Mouse (Mus musculus) cerebellum, adult 2 months (tissue): ENCODE measurements around the gene Rmi2. TPM values are rescaled to one million over a fixed set of nuclear protein-coding genes. Genes with fewer than 3 reads are reported as not detected.

Experiments used
- DNase-seq, 2 experiments: peaks; one replicate each; pipeline ENCODE4 v3.0.0; 2021
- H3K27ac ChIP-seq: fragments of 200-500 bp; 2 replicates; pipeline ENCODE4 v1.5.1; 2012; ENCODE audit warnings: low read length, control low read depth, inconsistent platforms; ENCODE audit not compliant: insufficient read depth
- H3K27me3 ChIP-seq: fragments of 200-500 bp; 2 replicates; pipeline ENCODE4 v1.6.1; 2012; ENCODE audit warnings: inconsistent platforms, mild to moderate bottlenecking, low read length, moderate library complexity; ENCODE audit not compliant: control insufficient read depth, insufficient read depth
- H3K4me1 ChIP-seq: fragments of 200-500 bp; 2 replicates; pipeline ENCODE4 v1.6.1; 2011; ENCODE audit warnings: low read length; ENCODE audit not compliant: control insufficient read depth, insufficient read depth
- H3K4me3 ChIP-seq: fragments of 200-500 bp; replicated peaks from 2 replicates; pipeline ENCODE3; 2011; ENCODE audit warnings: mild to moderate bottlenecking, low read depth, low read length, control low read depth; ENCODE audit not compliant: insufficient read depth
- CTCF ChIP-seq: fragments of 200-500 bp; IDR thresholded peaks from 2 replicates; pipeline ENCODE4 v1.5.1; 2011; ENCODE audit warnings: low read depth, mild to moderate bottlenecking, control low read depth, low read length, moderate library complexity, borderline replicate concordance; ENCODE audit not compliant: insufficient read depth
- POLR2A ChIP-seq: fragments of 200-500 bp; IDR thresholded peaks from 2 replicates; pipeline ENCODE4 v1.6.1; 2011; ENCODE audit warnings: low read length, control low read depth, borderline replicate concordance; ENCODE audit not compliant: insufficient read depth
- WGBS: fragments of 180-500 bp; shearing (Covaris S2); methylation state at CpG from one replicate; pipeline ENCODE4 v1.1.7; 2018; 5-methylcytosine and 5-hydroxymethylcytosine counted together
- polyA plus RNA-seq: library from polyadenylated mRNA; depleted of rRNA; stranded (reverse); fragments of >200 nt; gene quantifications from 2 replicates; pipeline ENCODE4 v1.2.3, GENCODE M21; 2012

Rmi2 gene
- polyA plus RNA-seq, 1 experiment: 0.52 TPM

GRCm38 (mm10) chr16:10861408-10861807 lies 26.5 kb downstream of the Rmi2 start:
- peaks cover 38% of the 10 kb centered on the region for H3K4me1 ChIP-seq
- no peak overlapping the region for H3K27ac ChIP-seq
- DNase-seq: peak; percentile 39 to 59
- WGBS: 38% methylated on average over 3 of the region's 3 CpGs
- no peak overlapping the region for H3K4me3 ChIP-seq
- no peaks in the 10 kb centered on the region for H3K27me3 ChIP-seq
- TF ChIP-seq CTCF (no peak), POLR2A (no peak)

DNA sequence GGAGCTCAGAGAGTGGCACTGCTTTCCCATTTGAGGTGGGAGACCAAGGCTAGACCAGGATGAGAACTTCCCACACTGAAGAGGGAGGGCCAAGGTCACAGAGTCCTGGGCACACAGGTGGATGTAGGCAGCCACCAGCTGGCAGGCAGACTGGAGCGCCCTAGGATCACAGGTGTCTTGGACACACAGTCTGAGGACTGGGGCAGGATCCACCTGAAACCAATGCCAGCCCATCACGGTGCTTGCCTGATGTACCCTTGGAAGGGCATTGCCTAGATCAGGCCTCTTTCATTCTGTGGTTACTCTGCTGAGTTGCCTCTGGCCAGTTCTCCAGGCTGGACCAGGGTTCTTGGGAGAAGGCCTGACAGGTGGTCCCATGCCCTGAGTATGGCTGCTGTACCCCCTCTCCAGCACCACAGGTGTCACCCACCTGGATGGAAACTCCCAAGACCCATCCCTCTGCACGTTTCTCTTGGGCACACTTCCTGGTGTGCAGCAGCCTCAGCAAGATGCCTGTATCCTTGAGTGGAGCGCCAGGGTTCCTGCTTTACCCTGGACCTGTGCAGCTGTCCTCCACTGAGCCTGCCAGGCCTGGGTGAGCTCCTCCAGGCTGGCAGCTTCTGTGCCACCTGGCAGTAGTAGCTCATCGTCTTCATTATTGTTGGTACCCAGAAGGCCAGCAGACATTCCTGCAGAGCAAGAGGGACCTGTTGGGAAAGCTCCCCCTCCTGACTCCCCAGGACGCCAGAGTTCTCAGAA lies 30.2 kb downstream of the Rmi2 start:
- TF ChIP-seq POLR2A: no peak
- no peak for TF ChIP-seq CTCF
- peak; percentile 74 to 83 for DNase-seq
- WGBS: 23% methylated on average over 6 of the region's 6 CpGs
- Histone ChIP-seq H3K4me3 (no peak overlapping the region), H3K27ac (peak overlapping the region; percentile 14), H3K4me1 (peaks cover 40% of the 10 kb centered on the region), H3K27me3 (no peaks in the 10 kb centered on the region)

DNA sequence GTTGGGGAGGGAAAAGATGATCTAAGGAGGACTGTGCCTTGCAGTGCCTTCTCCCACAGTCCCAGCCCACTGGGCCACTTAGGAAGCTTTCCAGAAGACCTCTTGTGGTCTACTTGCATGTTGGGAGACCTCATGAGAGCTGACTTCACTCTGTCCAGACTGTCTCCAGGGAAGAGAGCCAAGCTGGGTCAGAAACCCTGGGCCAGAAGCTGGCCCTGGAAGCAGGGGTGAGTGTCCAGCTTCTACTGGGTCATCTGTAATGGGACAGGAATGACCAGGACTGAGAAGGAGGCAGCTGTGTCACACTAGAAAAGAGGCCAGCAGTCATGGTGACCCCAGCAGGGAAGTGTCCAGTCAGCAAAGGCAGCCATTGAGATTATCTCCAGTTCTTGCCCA lies 30.7 kb downstream of the Rmi2 start:
- DNase-seq: no peak
- Histone ChIP-seq H3K27me3 (no peaks in the 10 kb centered on the region), H3K27ac (no peak overlapping the region), H3K4me3 (no peak overlapping the region), H3K4me1 (peaks cover 39% of the 10 kb centered on the region)
- no peak for TF ChIP-seq POLR2A
- TF ChIP-seq CTCF: no peak

GRCm38 (mm10) chr16:10866841-10867240 lies 32.0 kb downstream of the Rmi2 start:
- TF ChIP-seq POLR2A: no peak
- no peak for TF ChIP-seq CTCF
- H3K27me3 ChIP-seq: no peaks in the 10 kb centered on the region
- DNase-seq: no peak
- WGBS: 94% methylated on average over 8 of the region's 8 CpGs
- no peak overlapping the region for H3K27ac ChIP-seq
- H3K4me3 ChIP-seq: no peak overlapping the region
- H3K4me1 ChIP-seq: peaks cover 27% of the 10 kb centered on the region

GRCm38 (mm10) chr16:10867501-10867900 lies 32.6 kb downstream of the Rmi2 start:
- no peak for DNase-seq
- 89% methylated on average over 2 of the region's 2 CpGs for WGBS
- H3K27ac ChIP-seq: no peak overlapping the region
- H3K4me3 ChIP-seq: no peak overlapping the region
- H3K4me1 ChIP-seq: peaks cover 27% of the 10 kb centered on the region
- no peak for TF ChIP-seq CTCF
- H3K27me3 ChIP-seq: no peaks in the 10 kb centered on the region

DNA sequence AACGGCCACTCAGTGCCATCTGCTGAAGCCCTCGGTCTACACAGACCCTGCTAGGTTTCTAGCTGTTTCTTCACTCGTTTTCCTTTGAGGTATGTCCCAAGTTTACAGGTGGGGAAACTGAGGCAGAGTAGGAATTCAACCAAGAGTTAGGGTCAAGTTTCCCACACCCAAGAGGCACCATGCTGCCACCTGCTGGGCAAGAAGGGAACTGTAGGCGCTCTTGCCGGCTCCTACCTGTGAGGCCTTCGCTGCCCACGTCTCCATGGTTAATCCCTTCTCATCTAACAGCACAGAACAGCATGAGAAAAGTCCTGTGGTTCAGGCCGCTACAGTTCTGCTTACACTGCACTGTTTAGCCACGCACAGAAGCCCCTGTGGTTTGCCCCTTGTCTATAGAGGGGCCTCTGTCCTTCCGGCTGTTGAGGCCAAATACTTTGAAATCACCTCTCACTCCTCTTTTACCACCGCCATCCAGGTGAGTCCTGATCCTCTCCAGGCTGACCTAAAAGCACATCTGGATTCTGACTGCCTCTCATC lies 33.1 kb downstream of the Rmi2 start:
- Histone ChIP-seq H3K27me3 (no peaks in the 10 kb centered on the region), H3K4me3 (no peak overlapping the region), H3K27ac (no peak overlapping the region), H3K4me1 (peaks cover 22% of the 10 kb centered on the region)
- TF ChIP-seq POLR2A: no peak
- peak; percentile 95 for TF ChIP-seq CTCF
- 41% methylated on average over 11 of the region's 11 CpGs for WGBS
- peak; percentile 59 to 83 for DNase-seq

GRCm38 (mm10) chr16:10870969-10871368 lies 36.1 kb downstream of the Rmi2 start:
- TF ChIP-seq POLR2A: no peak
- no peak for TF ChIP-seq CTCF
- WGBS: 54% methylated on average over 4 of the region's 4 CpGs
- H3K27ac ChIP-seq: no peak overlapping the region
- DNase-seq: no peak
- H3K4me1 ChIP-seq: peaks cover 7% of the 10 kb centered on the region
- no peak overlapping the region for H3K4me3 ChIP-seq
- no peaks in the 10 kb centered on the region for H3K27me3 ChIP-seq

- TF ChIP-seq POLR2A (no peak), CTCF (no peak)
- DNase-seq: no peak
- Histone ChIP-seq H3K27me3 (no peaks in the 10 kb centered on the region), H3K4me3 (no peak overlapping the region), H3K4me1 (no peaks in the 10 kb centered on the region), H3K27ac (no peak overlapping the region)
- WGBS: 81% methylated on average over 4 of the region's 4 CpGs
Measured at GRCm38 (mm10) chr16:10872825-10873360, 38.0 kb downstream of the Rmi2 start.
